Mouse (Mus musculus) naive thymus-derived CD4-positive, alpha-beta T cell, adult 2 months (primary cell): ENCODE results near the gene Rnase12.

Source experiments
- DNase-seq: peaks from one replicate; pipeline ENCODE4 v3.0.0-alpha.2; 2011; ENCODE audit warnings: low read depth

The Rnase12 gene

GRCm38 (mm10) chr14:51057401-51057831 lies at the start of gene Rnase12:
Rnase12 (minus strand) TSS chr14:51057661.
- DNase-seq = peak; percentile 53

GRCm38 (mm10) chr14:51106449-51106967 lies 49.0 kb upstream of the Rnase12 start:
- no peak for DNase-seq

- DNase-seq = no peak
Measured at GRCm38 (mm10) chr14:51104366-51104765, 46.9 kb upstream of the Rnase12 start.

GRCm38 (mm10) chr14:51103217-51103616 lies 45.8 kb upstream of the Rnase12 start:
- peak; percentile 72 for DNase-seq

GRCm38 (mm10) chr14:51101284-51101683 lies 43.8 kb upstream of the Rnase12 start:
- DNase-seq = no peak

- no peak for DNase-seq
Measured at GRCm38 (mm10) chr14:51098921-51099320, 41.5 kb upstream of the Rnase12 start.

GRCm38 (mm10) chr14:51098300-51098699 lies 40.8 kb upstream of the Rnase12 start:
- DNase-seq = peak; percentile 78

- DNase-seq = no peak
Measured at GRCm38 (mm10) chr14:51095736-51096524, 38.5 kb upstream of the Rnase12 start.

GRCm38 (mm10) chr14:51094921-51095320 lies 37.5 kb upstream of the Rnase12 start:
- DNase-seq = no peak

GRCm38 (mm10) chr14:51094096-51094875 lies 36.8 kb upstream of the Rnase12 start:
- no peak for DNase-seq

- no peak for DNase-seq
Measured at GRCm38 (mm10) chr14:51093496-51093895, 36.0 kb upstream of the Rnase12 start.

- DNase-seq = no peak
Measured at GRCm38 (mm10) chr14:51092073-51092620, 34.7 kb upstream of the Rnase12 start.

- DNase-seq = peak; percentile 54
Measured at GRCm38 (mm10) chr14:51090921-51091900, 33.8 kb upstream of the Rnase12 start, which contains the start of the genes Rnase4 and Ang. Rnase4 (plus strand) TSS chr14:51091077. Ang (plus strand) TSS chr14:51091150.

GRCm38 (mm10) chr14:51090077-51090781 lies 32.8 kb upstream of the Rnase12 start:
- peak; percentile 92 for DNase-seq

- DNase-seq = no peak
Measured at GRCm38 (mm10) chr14:51089674-51090076, 32.2 kb upstream of the Rnase12 start.

- peak; percentile 99 for DNase-seq
Measured at GRCm38 (mm10) chr14:51088970-51089673, 31.7 kb upstream of the Rnase12 start.

- DNase-seq = peak; percentile 86
Measured at GRCm38 (mm10) chr14:51088166-51088969, 30.9 kb upstream of the Rnase12 start.

GRCm38 (mm10) chr14:51087762-51088161 lies 30.3 kb upstream of the Rnase12 start:
- no peak for DNase-seq

GRCm38 (mm10) chr14:51085911-51086310 lies 28.4 kb upstream of the Rnase12 start:
- no peak for DNase-seq
